Mouse (Mus musculus) ES-E14 (cell line): ENCODE results near the gene Klf9.

Experiments used
- CHD2 ChIP-seq: IDR thresholded peaks from 2 replicates; pipeline ENCODE4 v1.6.1; 2014; ENCODE audit warnings: mild to moderate bottlenecking, low read depth, low read length, inconsistent platforms
- HCFC1 ChIP-seq: IDR thresholded peaks from 2 replicates; pipeline ENCODE4 v1.6.1; 2012; ENCODE audit warnings: low read length, inconsistent platforms, borderline replicate concordance; ENCODE audit not compliant: insufficient read depth
- MAFK ChIP-seq: IDR thresholded peaks from 2 replicates; pipeline ENCODE4 v1.6.1; 2014; ENCODE audit warnings: mild to moderate bottlenecking, low read depth, low read length, inconsistent platforms; ENCODE audit not compliant: insufficient read depth
- ZC3H11A ChIP-seq: IDR thresholded peaks from 2 replicates; pipeline ENCODE4 v1.6.1; 2012; ENCODE audit warnings: low read depth, mild to moderate bottlenecking, inconsistent platforms, low read length, borderline replicate concordance

DNA sequence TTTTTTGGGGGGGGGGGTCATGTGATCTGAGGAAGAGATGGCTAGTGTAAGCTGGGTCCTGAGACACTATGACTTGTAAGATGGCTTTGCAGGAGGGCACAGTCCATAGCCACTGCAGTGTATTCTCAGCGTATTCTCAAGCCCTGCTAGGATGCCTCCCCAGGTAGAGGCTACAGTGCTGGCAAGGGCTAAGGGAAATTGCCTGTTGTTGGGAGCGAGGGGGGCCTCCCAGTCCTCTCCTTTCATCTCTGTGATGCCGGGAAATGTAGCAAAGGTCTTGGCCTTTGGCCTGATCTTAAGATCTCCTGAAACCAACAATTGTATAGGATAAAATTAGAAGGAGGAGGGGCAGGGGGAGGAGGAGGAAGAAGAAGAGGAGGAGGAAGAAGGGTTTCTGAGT lies 22.3 kb downstream of the Klf9 start:
- no peak for TF ChIP-seq CHD2
- no peak for TF ChIP-seq MAFK
- TF ChIP-seq HCFC1 = no peak
- no peak for TF ChIP-seq ZC3H11A
